Mouse (Mus musculus) forebrain, embryonic 11.5 days (tissue): ENCODE data around the gene 1700010B08Rik. TPM values are rescaled to one million over a fixed set of nuclear protein-coding genes. Genes with fewer than 3 reads are reported as not detected.

ENCODE experiments used
- ATAC-seq: fragments of 200-750 bp; cut with Nextera tagmentation; replicated peaks from 2 replicates; pipeline ENCODE4 v1.8.0; 2017; ENCODE audit warnings: moderate TSS enrichment; ENCODE audit not compliant: low FRiP score
- DNase-seq: peaks from one replicate; pipeline ENCODE4 v3.0.0-alpha.2; 2017; ENCODE audit warnings: low spot score
- H3K27ac ChIP-seq: fragments of 300-500 bp; sonication (generic); 2 replicates; pipeline ENCODE4 v1.5.1; 2014; ENCODE audit warnings: low read depth, low read length
- H3K27me3 ChIP-seq: fragments of 300-500 bp; sonication (generic); 2 replicates; pipeline ENCODE4 v1.6.1; 2014; ENCODE audit warnings: mild to moderate bottlenecking, low read length, mixed read lengths; ENCODE audit not compliant: control insufficient read depth, insufficient read depth
- H3K36me3 ChIP-seq: fragments of 300-500 bp; sonication (generic); 2 replicates; pipeline ENCODE4 v1.6.1; 2014; ENCODE audit warnings: mild to moderate bottlenecking, low read length, moderate library complexity, mixed read lengths; ENCODE audit not compliant: control insufficient read depth, insufficient read depth
- H3K4me1 ChIP-seq: fragments of 300-500 bp; sonication (generic); replicated peaks from 2 replicates; pipeline ENCODE4 v1.6.1; 2014; ENCODE audit warnings: low read length, mixed read lengths; ENCODE audit not compliant: control insufficient read depth, insufficient read depth
- H3K4me2 ChIP-seq: fragments of 300-500 bp; sonication (generic); 2 replicates; pipeline ENCODE4 v1.6.1; 2014; ENCODE audit warnings: low read depth, mild to moderate bottlenecking, low read length, moderate library complexity, mixed read lengths; ENCODE audit not compliant: severe bottlenecking
- H3K4me3 ChIP-seq: fragments of 300-500 bp; sonication (generic); 2 replicates; pipeline ENCODE4 v1.5.1; 2014; ENCODE audit warnings: low read depth, low read length
- H3K9ac ChIP-seq: fragments of 300-500 bp; sonication (generic); 2 replicates; pipeline ENCODE4 v1.6.1; 2014; ENCODE audit warnings: low read length
- H3K9me3 ChIP-seq: fragments of 300-500 bp; sonication (generic); 2 replicates; pipeline ENCODE4 v1.6.1; 2016; ENCODE audit warnings: low read length, mixed read lengths; ENCODE audit not compliant: control insufficient read depth
- WGBS: fragments of 180-500 bp; shearing (Covaris S2); extraction: QIAGEN DNeasy Blood & Tissue Kit; methylation state at CpG from one replicate; pipeline ENCODE4 v1.1.7; 2014; 5-methylcytosine and 5-hydroxymethylcytosine counted together
- polyA plus RNA-seq: library from polyadenylated mRNA; unstranded; fragments of >200 nt; fragmentation: Nextera tagmentation; extraction: Ambion mirVana; gene quantifications from 2 replicates; pipeline ENCODE4 v1.2.1, GENCODE M21; 2014

1700010B08Rik gene
- polyA plus RNA-seq, 1 experiment from 2014 or later, result not detected

- WGBS, result 82% methylated on average over 4 of the region's 4 CpGs
- H3K4me1 ChIP-seq, result peaks cover 3% of the 10 kb centered on the region; the same call in 1 of the 2 replicates
- DNase-seq (no peak), ATAC-seq (no peak)
- H3K36me3 ChIP-seq, result no peaks in the 10 kb centered on the region
- H3K27me3 ChIP-seq, result no peaks in the 10 kb centered on the region
- no peak overlapping the region for H3K4me2 ChIP-seq
- H3K27ac ChIP-seq, result no peak overlapping the region
- no peaks in the 10 kb centered on the region for H3K9me3 ChIP-seq
- H3K9ac ChIP-seq, result no peak overlapping the region
- H3K4me3 ChIP-seq, result no peak overlapping the region
These were observed 6.6 kb downstream of the 1700010B08Rik start for GRCm38 (mm10) chr2:173725819-173726218.

GRCm38 (mm10) chr2:173730444-173730966, 11.3 kb downstream of the 1700010B08Rik start:
- H3K9me3 ChIP-seq, result no peaks in the 10 kb centered on the region
- peak; percentile 91 for ATAC-seq
- no peaks in the 10 kb centered on the region for H3K36me3 ChIP-seq
- no peak overlapping the region for H3K4me3 ChIP-seq
- WGBS, result 2% methylated on average over 9 of the region's 9 CpGs
- peak; percentile 84 for DNase-seq
- H3K9ac ChIP-seq, result peak overlapping the region; percentile 38; the same call in 1 of the 2 replicates
- H3K4me1 ChIP-seq, result peaks cover 9% of the 10 kb centered on the region; the same call in 1 of the 2 replicates
- H3K4me2 ChIP-seq, result no peak overlapping the region
- H3K27ac ChIP-seq, result peak overlapping the region; percentile 65
- H3K27me3 ChIP-seq, result no peaks in the 10 kb centered on the region

GRCm38 (mm10) chr2:173734426-173734825, 15.2 kb downstream of the 1700010B08Rik start:
- WGBS, result 62% methylated on average over 2 of the region's 2 CpGs
- DNase-seq (no peak), ATAC-seq (no peak)
- H3K9me3 ChIP-seq, result no peaks in the 10 kb centered on the region
- no peaks in the 10 kb centered on the region for H3K27me3 ChIP-seq
- H3K4me2 ChIP-seq, result no peak overlapping the region
- no peak overlapping the region for H3K27ac ChIP-seq
- no peak overlapping the region for H3K4me3 ChIP-seq
- no peaks in the 10 kb centered on the region for H3K36me3 ChIP-seq
- H3K4me1 ChIP-seq, result peaks cover 16% of the 10 kb centered on the region
- H3K9ac ChIP-seq, result no peak overlapping the region

GRCm38 (mm10) chr2:173737222-173737989, 18.2 kb downstream of the 1700010B08Rik start, which contains the start of gene Vapb:
Gene Vapb (plus strand): TSS chr2:173737511.
- 1% methylated on average over 66 of the region's 70 CpGs for WGBS
- peak within 1 kb of the TSS; percentile 77 for H3K4me2 ChIP-seq
- peak; percentile 100 for DNase-seq

GRCm38 (mm10) chr2:173738232-173738631, 19.0 kb downstream of the 1700010B08Rik start:
- H3K27me3 ChIP-seq, result no peaks in the 10 kb centered on the region
- H3K9ac ChIP-seq, result peak overlapping the region; percentile 82
- no peak overlapping the region for H3K27ac ChIP-seq
- H3K9me3 ChIP-seq, result no peaks in the 10 kb centered on the region
- ATAC-seq, result no peak
- 89% methylated on average over 9 of the region's 9 CpGs for WGBS
- H3K4me1 ChIP-seq, result peaks cover 7% of the 10 kb centered on the region
- peak overlapping the region; percentile 77 for H3K4me2 ChIP-seq
- peak overlapping the region; percentile 76 for H3K4me3 ChIP-seq
- DNase-seq, result no peak
- no peaks in the 10 kb centered on the region for H3K36me3 ChIP-seq

More at GRCm38 (mm10) chr2:173737222-173737989, 18.2 kb downstream of the 1700010B08Rik start, which contains the start of gene Vapb:
- Histone ChIP-seq H3K36me3 (no peaks in the 10 kb centered on the region), H3K4me3 (peak within 1 kb of the TSS; percentile 76), H3K9ac (peak within 1 kb of the TSS; percentile 82), H3K27ac (no peak within 1 kb of the TSS), H3K9me3 (no peaks in the 10 kb centered on the region), H3K4me1 (peaks cover 7% of the 10 kb centered on the region), H3K27me3 (no peaks in the 10 kb centered on the region)
- peak; percentile 98 for ATAC-seq

- WGBS, result 92% methylated on average over 7 of the region's 7 CpGs
- no peaks in the 10 kb centered on the region for H3K27me3 ChIP-seq
- no peaks in the 10 kb centered on the region for H3K9me3 ChIP-seq
- DNase-seq (no peak), ATAC-seq (no peak)
- no peak overlapping the region for H3K9ac ChIP-seq
- H3K4me1 ChIP-seq, result peaks cover 7% of the 10 kb centered on the region
- no peak overlapping the region for H3K27ac ChIP-seq
- no peaks in the 10 kb centered on the region for H3K36me3 ChIP-seq
- no peak overlapping the region for H3K4me3 ChIP-seq
- H3K4me2 ChIP-seq, result no peak overlapping the region
These were observed 19.9 kb downstream of the 1700010B08Rik start for GRCm38 (mm10) chr2:173739107-173739506.

GRCm38 (mm10) chr2:173742090-173742489, 22.9 kb downstream of the 1700010B08Rik start:
- Histone ChIP-seq H3K27me3 (no peaks in the 10 kb centered on the region), H3K36me3 (no peaks in the 10 kb centered on the region), H3K9me3 (no peaks in the 10 kb centered on the region; the same call in 1 of the 2 replicates), H3K4me1 (peaks cover 7% of the 10 kb centered on the region), H3K4me3 (no peak overlapping the region), H3K4me2 (no peak overlapping the region), H3K9ac (no peak overlapping the region), H3K27ac (no peak overlapping the region)
- 90% methylated on average over 13 of the region's 13 CpGs for WGBS
- no peak for ATAC-seq
- DNase-seq, result no peak

- 92% methylated on average over 9 of the region's 9 CpGs for WGBS
- no peaks in the 10 kb centered on the region for H3K27me3 ChIP-seq
- H3K4me1 ChIP-seq, result peaks cover 7% of the 10 kb centered on the region
These were observed 23.5 kb downstream of the 1700010B08Rik start for GRCm38 (mm10) chr2:173742744-173743143.

More at GRCm38 (mm10) chr2:173742744-173743143, 23.5 kb downstream of the 1700010B08Rik start:
- Histone ChIP-seq H3K27ac (no peak overlapping the region), H3K9ac (no peak overlapping the region), H3K4me2 (no peak overlapping the region), H3K9me3 (no peaks in the 10 kb centered on the region; the same call in 1 of the 2 replicates), H3K36me3 (no peaks in the 10 kb centered on the region), H3K4me3 (no peak overlapping the region)
- ATAC-seq (no peak), DNase-seq (no peak)
